Mouse (Mus musculus): ENCODE measurements around the gene Ube2m. TPM values are rescaled to one million over a fixed set of nuclear protein-coding genes. Genes with fewer than 3 reads are reported as not detected.
A peak's percentile ranks its signal among the peaks of the same experiment; 100 is the strongest.

Ube2m gene
- polyA plus RNA-seq, 1 experiment from 2014 or later: 149 TPM

- peaks cover 23% of the 10 kb centered on the region for H3K4me1 ChIP-seq (ENCODE audit: control insufficient read depth, insufficient read depth, low read length)
- no peak overlapping the region for H3K9ac ChIP-seq (replicated peaks; ENCODE audit: low read length)
- no peaks in the 10 kb centered on the region for H3K27me3 ChIP-seq (ENCODE audit: control insufficient read depth, insufficient read depth, low read length)
- WGBS: 71% methylated on average over 5 of the region's 5 CpGs
- DNase-seq: peak; percentile 52
- H3K27ac ChIP-seq (replicated peaks; ENCODE audit: low read depth, low read length): no peak overlapping the region
- H3K4me3 ChIP-seq (replicated peaks; ENCODE audit: low read depth, low read length): no peak overlapping the region
- H3K4me2 ChIP-seq (ENCODE audit: low read length): no peak overlapping the region
- H3K36me3 ChIP-seq (ENCODE audit: control insufficient read depth, insufficient read depth, low read length): peaks cover 85% of the 10 kb centered on the region
- no peaks in the 10 kb centered on the region for H3K9me3 ChIP-seq (ENCODE audit: control insufficient read depth, low read length)
- no peak for ATAC-seq (ENCODE audit: low FRiP score, low TSS enrichment)
These were observed 7.0 kb downstream of the Ube2m start for GRCm38 (mm10) chr7:13031069-13031468.

DNA sequence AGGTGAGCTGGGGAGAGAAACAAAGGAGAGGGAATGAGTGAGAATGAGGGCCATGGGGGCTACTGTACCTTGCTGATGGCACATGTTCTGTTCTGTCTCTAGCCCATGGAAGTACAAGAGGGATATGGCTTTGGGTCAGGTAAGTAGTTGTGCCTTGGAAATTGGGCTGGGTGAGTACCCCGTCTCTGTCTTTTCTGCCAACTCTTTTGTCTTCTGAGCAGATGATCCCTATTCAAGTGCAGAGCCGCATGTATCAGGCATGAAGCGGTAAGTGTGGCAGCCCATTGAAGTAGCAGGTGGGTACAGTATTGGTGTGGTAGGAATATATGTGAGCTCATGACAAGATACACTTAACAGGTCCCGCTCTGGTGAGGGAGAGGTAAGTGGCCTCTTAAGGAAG is 9.1 kb downstream of the Ube2m start:
- WGBS: 87% methylated on average over 4 of the region's 4 CpGs
- Histone ChIP-seq H3K27ac (replicated peaks; ENCODE audit: low read depth, low read length) (no peak overlapping the region), H3K4me1 (ENCODE audit: control insufficient read depth, insufficient read depth, low read length) (peaks cover 25% of the 10 kb centered on the region), H3K9me3 (ENCODE audit: control insufficient read depth, low read length) (no peaks in the 10 kb centered on the region), H3K36me3 (ENCODE audit: control insufficient read depth, insufficient read depth, low read length) (peaks cover 82% of the 10 kb centered on the region), H3K4me2 (ENCODE audit: low read length) (no peak overlapping the region), H3K9ac (replicated peaks; ENCODE audit: low read length) (no peak overlapping the region), H3K27me3 (ENCODE audit: control insufficient read depth, insufficient read depth, low read length) (no peaks in the 10 kb centered on the region), H3K4me3 (replicated peaks; ENCODE audit: low read depth, low read length) (no peak overlapping the region)
- DNase-seq: no peak
- ATAC-seq (ENCODE audit: low FRiP score, low TSS enrichment): no peak

- Histone ChIP-seq H3K27ac (replicated peaks; ENCODE audit: low read depth, low read length) (peak overlapping the region; percentile 99), H3K4me2 (ENCODE audit: low read length) (peak overlapping the region; percentile 98), H3K9ac (replicated peaks; ENCODE audit: low read length) (peak overlapping the region; percentile 93), H3K27me3 (ENCODE audit: control insufficient read depth, insufficient read depth, low read length) (no peaks in the 10 kb centered on the region), H3K4me3 (replicated peaks; ENCODE audit: low read depth, low read length) (peak overlapping the region; percentile 92), H3K4me1 (ENCODE audit: control insufficient read depth, insufficient read depth, low read length) (peaks cover 28% of the 10 kb centered on the region), H3K9me3 (ENCODE audit: control insufficient read depth, low read length) (no peaks in the 10 kb centered on the region), H3K36me3 (ENCODE audit: control insufficient read depth, insufficient read depth, low read length) (peaks cover 54% of the 10 kb centered on the region)
- 34% methylated on average over 4 of the region's 4 CpGs for WGBS
- no peak for DNase-seq
- no peak for ATAC-seq (ENCODE audit: low FRiP score, low TSS enrichment)
These were observed 12.5 kb downstream of the Ube2m start for GRCm38 (mm10) chr7:13025511-13026112.

GRCm38 (mm10) chr7:13024805-13025204 is 13.3 kb downstream of the Ube2m start:
- H3K9ac ChIP-seq (replicated peaks; ENCODE audit: low read length): peak overlapping the region; percentile 93
- H3K36me3 ChIP-seq (ENCODE audit: control insufficient read depth, insufficient read depth, low read length): peaks cover 45% of the 10 kb centered on the region
- peaks cover 28% of the 10 kb centered on the region for H3K4me1 ChIP-seq (ENCODE audit: control insufficient read depth, insufficient read depth, low read length)
- no peaks in the 10 kb centered on the region for H3K9me3 ChIP-seq (ENCODE audit: control insufficient read depth, low read length)
- ATAC-seq (ENCODE audit: low FRiP score, low TSS enrichment) (peak; percentile 68), DNase-seq (peak; percentile 86)
- 0% methylated on average over 38 of the region's 44 CpGs for WGBS
- peak overlapping the region; percentile 92 for H3K4me3 ChIP-seq (replicated peaks; ENCODE audit: low read depth, low read length)
- peak overlapping the region; percentile 99 for H3K27ac ChIP-seq (replicated peaks; ENCODE audit: low read depth, low read length)
- peak overlapping the region; percentile 98 for H3K4me2 ChIP-seq (ENCODE audit: low read length)
- H3K27me3 ChIP-seq (ENCODE audit: control insufficient read depth, insufficient read depth, low read length): no peaks in the 10 kb centered on the region

- Histone ChIP-seq H3K9ac (replicated peaks; ENCODE audit: low read length) (peak overlapping the region; percentile 93), H3K4me1 (ENCODE audit: control insufficient read depth, insufficient read depth, low read length) (peaks cover 28% of the 10 kb centered on the region), H3K9me3 (ENCODE audit: control insufficient read depth, low read length) (no peaks in the 10 kb centered on the region), H3K4me3 (replicated peaks; ENCODE audit: low read depth, low read length) (peak overlapping the region; percentile 92), H3K27ac (replicated peaks; ENCODE audit: low read depth, low read length) (peak overlapping the region; percentile 99), H3K4me2 (ENCODE audit: low read length) (peak overlapping the region; percentile 98), H3K27me3 (ENCODE audit: control insufficient read depth, insufficient read depth, low read length) (no peaks in the 10 kb centered on the region), H3K36me3 (ENCODE audit: control insufficient read depth, insufficient read depth, low read length) (peaks cover 39% of the 10 kb centered on the region)
- DNase-seq (peak; percentile 97), ATAC-seq (ENCODE audit: low FRiP score, low TSS enrichment) (peak; percentile 90)
- WGBS: under 1% methylated on average over 93 of the region's 95 CpGs
These were observed 13.9 kb downstream of the Ube2m start for GRCm38 (mm10) chr7:13023928-13024731.

DNA sequence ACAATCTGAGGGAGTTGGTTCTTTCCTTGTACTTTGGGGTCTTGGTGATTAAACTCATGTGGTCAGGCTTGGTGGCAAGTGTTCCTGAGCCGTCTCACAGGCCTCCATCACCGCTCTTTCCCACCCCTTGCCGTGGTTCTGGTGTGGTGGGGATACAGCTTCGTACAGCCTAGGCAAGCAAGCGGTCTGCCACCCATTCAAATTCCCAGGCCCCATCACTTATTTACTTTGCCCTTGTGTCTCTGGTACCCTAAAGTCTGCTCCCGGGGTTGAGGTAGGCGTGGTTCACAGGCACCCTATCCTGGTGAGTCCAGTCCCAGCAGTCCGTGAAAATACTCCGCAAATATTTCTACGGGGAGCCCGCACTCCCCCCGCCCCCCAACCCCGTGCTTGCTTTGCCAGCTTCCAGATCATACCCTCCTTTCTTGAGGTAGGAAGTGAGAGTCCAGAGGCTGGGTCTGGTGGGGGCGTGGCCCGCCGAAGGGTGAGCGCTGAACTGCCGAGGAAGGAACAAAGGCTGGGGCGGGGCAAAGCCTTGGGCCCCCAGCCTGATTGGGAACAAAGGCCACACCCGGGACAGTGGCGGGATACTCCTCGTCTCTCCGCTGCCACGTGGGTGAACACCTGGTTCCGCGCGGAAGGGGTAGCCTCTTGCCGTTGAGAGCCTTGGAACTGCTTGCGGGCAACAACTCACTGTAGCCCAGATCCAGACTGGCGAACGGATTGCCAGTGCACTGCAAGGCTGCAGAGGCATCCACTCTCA is 15.1 kb downstream of the Ube2m start:
- peak overlapping the region; percentile 61 for H3K9ac ChIP-seq (replicated peaks; ENCODE audit: low read length)
- peak; percentile 37 for ATAC-seq (ENCODE audit: low FRiP score, low TSS enrichment)
- H3K27ac ChIP-seq (replicated peaks; ENCODE audit: low read depth, low read length): peak overlapping the region; percentile 99

DNA sequence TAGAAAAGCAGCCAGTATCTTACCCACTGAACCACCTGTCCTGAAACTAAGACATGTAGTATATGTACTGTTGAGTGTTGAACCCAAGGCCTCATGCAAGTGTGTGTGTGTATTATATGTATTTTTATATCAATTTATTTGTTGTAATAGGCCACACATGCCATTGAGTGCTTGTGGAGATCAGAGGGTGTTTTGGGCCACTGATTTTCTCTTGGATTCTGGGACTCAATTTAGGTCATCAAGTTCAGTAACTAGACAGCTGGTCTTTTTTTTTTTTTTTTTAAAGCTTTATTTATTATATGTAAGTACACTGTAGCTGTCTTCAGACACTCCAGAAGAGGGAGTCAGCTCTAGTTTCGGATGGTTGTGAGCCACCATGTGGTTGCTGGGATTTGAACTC is 22.9 kb downstream of the Ube2m start:
- Histone ChIP-seq H3K27ac (replicated peaks; ENCODE audit: low read depth, low read length) (no peak overlapping the region), H3K9ac (replicated peaks; ENCODE audit: low read length) (no peak overlapping the region), H3K4me2 (ENCODE audit: low read length) (no peak overlapping the region), H3K4me3 (replicated peaks; ENCODE audit: low read depth, low read length) (no peak overlapping the region), H3K36me3 (ENCODE audit: control insufficient read depth, insufficient read depth, low read length) (no peaks in the 10 kb centered on the region), H3K4me1 (ENCODE audit: control insufficient read depth, insufficient read depth, low read length) (peaks cover 5% of the 10 kb centered on the region), H3K9me3 (ENCODE audit: control insufficient read depth, low read length) (no peaks in the 10 kb centered on the region), H3K27me3 (ENCODE audit: control insufficient read depth, insufficient read depth, low read length) (no peaks in the 10 kb centered on the region)
- ATAC-seq (ENCODE audit: low FRiP score, low TSS enrichment) (no peak), DNase-seq (no peak)
- 85% methylated on average over 1 of the region's 1 CpGs for WGBS

More for the DNA sequence above, 15.1 kb downstream of the Ube2m start:
- peaks cover 28% of the 10 kb centered on the region for H3K4me1 ChIP-seq (ENCODE audit: control insufficient read depth, insufficient read depth, low read length)
- peak overlapping the region; percentile 98 for H3K4me2 ChIP-seq (ENCODE audit: low read length)
- H3K36me3 ChIP-seq (ENCODE audit: control insufficient read depth, insufficient read depth, low read length): peaks cover 27% of the 10 kb centered on the region
- peak; percentile 80 for DNase-seq
- peak overlapping the region; percentile 92 for H3K4me3 ChIP-seq (replicated peaks; ENCODE audit: low read depth, low read length)
- 3% methylated on average over 31 of the region's 31 CpGs for WGBS
- H3K9me3 ChIP-seq (ENCODE audit: control insufficient read depth, low read length): no peaks in the 10 kb centered on the region
- no peaks in the 10 kb centered on the region for H3K27me3 ChIP-seq (ENCODE audit: control insufficient read depth, insufficient read depth, low read length)

DNA sequence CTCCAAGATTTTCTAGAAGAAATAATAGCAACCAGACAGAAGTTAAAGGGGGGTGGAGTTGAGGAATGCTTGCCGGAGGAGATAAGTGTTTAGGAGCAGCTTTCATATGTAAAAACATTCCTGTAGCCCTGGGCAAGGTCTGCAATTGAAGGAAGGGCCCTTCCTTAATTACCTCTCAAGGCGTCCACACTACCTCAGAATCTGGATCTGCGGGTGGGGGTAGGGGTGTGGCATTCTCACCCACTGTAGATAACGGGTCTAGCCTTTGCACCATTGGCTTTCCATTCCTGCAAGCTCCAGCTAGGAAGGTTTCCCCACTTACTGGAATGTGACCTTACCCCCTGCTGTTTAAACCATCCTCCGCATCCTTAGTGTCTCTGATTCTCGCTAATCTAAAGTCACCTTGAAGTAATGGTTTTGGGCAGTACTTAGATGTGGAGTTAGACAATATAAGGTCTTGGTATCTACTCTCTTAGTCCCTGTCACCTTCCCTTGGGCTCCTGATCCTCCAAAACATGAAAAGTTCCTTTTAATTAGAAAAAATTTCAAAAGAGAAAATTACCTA is 23.7 kb downstream of the Ube2m start:
- H3K27ac ChIP-seq (replicated peaks; ENCODE audit: low read depth, low read length): no peak overlapping the region
- H3K9ac ChIP-seq (replicated peaks; ENCODE audit: low read length): no peak overlapping the region
- peaks cover 5% of the 10 kb centered on the region for H3K4me1 ChIP-seq (ENCODE audit: control insufficient read depth, insufficient read depth, low read length)
- no peak for ATAC-seq (ENCODE audit: low FRiP score, low TSS enrichment)
- H3K9me3 ChIP-seq (ENCODE audit: control insufficient read depth, low read length): no peaks in the 10 kb centered on the region
- 46% methylated on average over 6 of the region's 6 CpGs for WGBS
- no peak overlapping the region for H3K4me2 ChIP-seq (ENCODE audit: low read length)
- H3K36me3 ChIP-seq (ENCODE audit: control insufficient read depth, insufficient read depth, low read length): no peaks in the 10 kb centered on the region
- H3K4me3 ChIP-seq (replicated peaks; ENCODE audit: low read depth, low read length): no peak overlapping the region
- no peak for DNase-seq
- H3K27me3 ChIP-seq (ENCODE audit: control insufficient read depth, insufficient read depth, low read length): no peaks in the 10 kb centered on the region
